Mouse (Mus musculus) spleen, adult 2 months (tissue): ENCODE data around the gene Dnajc16.

Experiments used
- CTCF ChIP-seq: fragments of 200-500 bp; IDR thresholded peaks from 2 replicates; pipeline ENCODE4 v1.5.1; 2011; ENCODE audit warnings: mild to moderate bottlenecking, inconsistent platforms; ENCODE audit not compliant: insufficient read depth, insufficient read length, insufficient replicate concordance; ENCODE audit errors: extremely low read depth
- POLR2A ChIP-seq: fragments of 200-500 bp; IDR thresholded peaks from 2 replicates; pipeline ENCODE4 v1.6.1; 2011; ENCODE audit warnings: low read depth, low read length, inconsistent platforms

GRCm38 (mm10) chr4:141809850-141810464, 19.2 kb upstream of the Dnajc16 start:
- TF ChIP-seq CTCF (peak; percentile 42; the same call in 1 of the 2 replicates), POLR2A (no peak)
